Comparison of ENCODE assay signal across 22 mouse cellular contexts in genomic region chr12:107714846-107715245, GRCm38 (mm10).
DNase-seq lines count a peak whose midpoint lies in the region; ATAC-seq and TF ChIP-seq lines count a peak whose summit lies in the region.
"Had no signal": no experiment of that assay in that cellular context is flagged by ENCODE, and none has a peak within 500 bp of the region (broad histone marks: within the 10 kb centered on the region; RNA-seq: fewer than 3 reads in every experiment).

No protein-coding gene starts in this region.

- TF ChIP-seq CTCF in forebrain, postnatal 0 days (IDR thresholded peaks at IDR 0.05; ENCODE audit: low read depth) = no peak
- TF ChIP-seq CTCF in hindbrain, postnatal 0 days (IDR thresholded peaks at IDR 0.05; ENCODE audit: low read depth) = no peak
- TF ChIP-seq CTCF in brain, embryonic 14.5 days (IDR thresholded peaks at IDR 0.05; ENCODE audit: borderline replicate concordance, extremely low read depth, insufficient read depth, insufficient read length) = no peak

- no peak for TF ChIP-seq POLR2A in brain, embryonic 14.5 days (IDR thresholded peaks at IDR 0.05; ENCODE audit: borderline replicate concordance, extremely low read depth, insufficient read depth, insufficient read length, poor library complexity, severe bottlenecking)

- H3K36me3 ChIP-seq in forebrain, embryonic 14.5 days (ENCODE audit: control insufficient read depth, insufficient read depth, low read length) = no peaks in the 10 kb centered on the region
- H3K36me3 ChIP-seq in forebrain, postnatal 0 days (ENCODE audit: insufficient read depth) = no peaks in the 10 kb centered on the region
- H3K36me3 ChIP-seq in hindbrain, postnatal 0 days (ENCODE audit: insufficient read depth, low read length) = no peaks in the 10 kb centered on the region
- no peaks in the 10 kb centered on the region for H3K36me3 ChIP-seq in hindbrain, embryonic 14.5 days (replicated peaks; ENCODE audit: control insufficient read depth, insufficient read depth)
- no peaks in the 10 kb centered on the region for H3K36me3 ChIP-seq in intestine, embryonic 16.5 days (ENCODE audit: control insufficient read depth, insufficient read depth, low read length)
- H3K36me3 ChIP-seq: G1E had no signal

- H3K4me1 ChIP-seq in forebrain, embryonic 14.5 days (ENCODE audit: control insufficient read depth, insufficient read depth, low read length) = no peaks in the 10 kb centered on the region
- no peaks in the 10 kb centered on the region for H3K4me1 ChIP-seq in forebrain, postnatal 0 days (ENCODE audit: insufficient read depth)
- H3K4me1 ChIP-seq in hindbrain, postnatal 0 days (ENCODE audit: insufficient read depth, low read length) = no peaks in the 10 kb centered on the region
- peaks cover 5% of the 10 kb centered on the region; the same call in 1 of the 2 replicates for H3K4me1 ChIP-seq in hindbrain, embryonic 14.5 days (replicated peaks; ENCODE audit: control insufficient read depth, insufficient read depth, low read length)
- no peaks in the 10 kb centered on the region for H3K4me1 ChIP-seq in intestine, embryonic 16.5 days (ENCODE audit: control insufficient read depth, insufficient read depth, low read length)

- DNase-seq in forebrain, embryonic 14.5 days (ENCODE audit: low spot score) = peak; percentile 56
- DNase-seq in forebrain, postnatal 0 days = no peak
- DNase-seq in hindbrain, postnatal 0 days (ENCODE audit: low spot score) = peak; percentile 37
- DNase-seq in hindbrain, embryonic 14.5 days (ENCODE audit: low spot score) = no peak
- peak; percentile 60 for DNase-seq in brain, embryonic 14.5 days (ENCODE audit: low read depth)
- DNase-seq: adrenal gland, adult 2 months; adrenal gland, adult 8-10 months; adrenal gland, postnatal 10 days; adrenal gland, postnatal 14 days; adrenal gland, postnatal 25 days; adrenal gland, postnatal 36 days; B cell, adult 2 months; cerebellum, adult 11 months; cerebellum, adult 11-12 months; cerebellum, adult 18-20 months; cerebellum, adult 2 months had no signal

- no peak overlapping the region for H3K27ac ChIP-seq in forebrain, embryonic 14.5 days (ENCODE audit: low read depth, low read length)
- H3K27ac ChIP-seq in forebrain, postnatal 0 days (ENCODE audit: low read depth, low read length) = no peak overlapping the region
- H3K27ac ChIP-seq in hindbrain, postnatal 0 days = no peak overlapping the region
- H3K27ac ChIP-seq in hindbrain, embryonic 14.5 days = no peak overlapping the region
- H3K27ac ChIP-seq in intestine, embryonic 16.5 days (ENCODE audit: low read length) = no peak overlapping the region

- no peak overlapping the region for H3K9ac ChIP-seq in forebrain, embryonic 14.5 days (ENCODE audit: low read length)
- H3K9ac ChIP-seq in forebrain, postnatal 0 days = no peak overlapping the region
- H3K9ac ChIP-seq in hindbrain, postnatal 0 days (replicated peaks; ENCODE audit: low read length) = no peak overlapping the region
- H3K9ac ChIP-seq in hindbrain, embryonic 14.5 days = no peak overlapping the region
- H3K9ac ChIP-seq in intestine, embryonic 16.5 days (ENCODE audit: low read depth, low read length) = no peak overlapping the region

- H3K4me3 ChIP-seq in forebrain, embryonic 14.5 days (ENCODE audit: low read depth, low read length) = no peak overlapping the region
- H3K4me3 ChIP-seq in forebrain, postnatal 0 days (ENCODE audit: low read depth, low read length) = no peak overlapping the region
- H3K4me3 ChIP-seq in hindbrain, postnatal 0 days (ENCODE audit: low read length) = no peak overlapping the region
- no peak overlapping the region for H3K4me3 ChIP-seq in hindbrain, embryonic 14.5 days (replicated peaks; ENCODE audit: low read length)
- no peak overlapping the region for H3K4me3 ChIP-seq in intestine, embryonic 16.5 days (ENCODE audit: low read length)

- WGBS in forebrain, embryonic 14.5 days = 71% methylated on average over 2 of the region's 2 CpGs
- 68% methylated on average over 2 of the region's 2 CpGs for WGBS in forebrain, postnatal 0 days
- 76% methylated on average over 2 of the region's 2 CpGs for WGBS in hindbrain, postnatal 0 days
- 83% methylated on average over 2 of the region's 2 CpGs for WGBS in hindbrain, embryonic 14.5 days
- WGBS in intestine, embryonic 16.5 days = 86% methylated on average over 2 of the region's 2 CpGs

- H3K4me2 ChIP-seq in forebrain, embryonic 14.5 days (ENCODE audit: low read length) = no peak overlapping the region
- H3K4me2 ChIP-seq in forebrain, postnatal 0 days (ENCODE audit: low read depth) = no peak overlapping the region
- no peak overlapping the region for H3K4me2 ChIP-seq in hindbrain, postnatal 0 days (ENCODE audit: low read depth, low read length)
- H3K4me2 ChIP-seq in hindbrain, embryonic 14.5 days (replicated peaks) = no peak overlapping the region
- H3K4me2 ChIP-seq in intestine, embryonic 16.5 days (ENCODE audit: low read depth, low read length) = no peak overlapping the region

- ATAC-seq in forebrain, embryonic 14.5 days = no peak
- no peak for ATAC-seq in forebrain, postnatal 0 days
- ATAC-seq in hindbrain, postnatal 0 days = no peak
- ATAC-seq in hindbrain, embryonic 14.5 days (ENCODE audit: low FRiP score) = no peak
- ATAC-seq in intestine, embryonic 16.5 days = no peak
- ATAC-seq: activated CD4-positive, CD25-positive, alpha-beta regulatory T cell, adult 4 months; CD4-positive, CD25-positive, alpha-beta regulatory T cell, adult 4 months; Patski had no signal

- H3K27me3 ChIP-seq in forebrain, embryonic 14.5 days (replicated peaks; ENCODE audit: control insufficient read depth, insufficient read depth, low read length) = no peaks in the 10 kb centered on the region
- H3K27me3 ChIP-seq in forebrain, postnatal 0 days (ENCODE audit: insufficient read depth, low read length) = no peaks in the 10 kb centered on the region
- H3K27me3 ChIP-seq in hindbrain, postnatal 0 days (ENCODE audit: insufficient read depth, low read length) = no peaks in the 10 kb centered on the region
- no peaks in the 10 kb centered on the region for H3K27me3 ChIP-seq in hindbrain, embryonic 14.5 days (ENCODE audit: control insufficient read depth, insufficient read depth, low read length)
- no peaks in the 10 kb centered on the region for H3K27me3 ChIP-seq in intestine, embryonic 16.5 days (replicated peaks; ENCODE audit: control insufficient read depth, insufficient read depth, low read length)
- H3K27me3 ChIP-seq: CH12.LX, Patski had no signal

- H3K9me3 ChIP-seq in forebrain, embryonic 14.5 days (replicated peaks; ENCODE audit: control insufficient read depth, low read length) = no peaks in the 10 kb centered on the region
- no peaks in the 10 kb centered on the region for H3K9me3 ChIP-seq in forebrain, postnatal 0 days (ENCODE audit: low read length)
- H3K9me3 ChIP-seq in hindbrain, postnatal 0 days (ENCODE audit: low read length) = no peaks in the 10 kb centered on the region
- no peaks in the 10 kb centered on the region for H3K9me3 ChIP-seq in hindbrain, embryonic 14.5 days (ENCODE audit: control insufficient read depth, low read length)
- H3K9me3 ChIP-seq in intestine, embryonic 16.5 days (ENCODE audit: control insufficient read depth, low read length) = no peaks in the 10 kb centered on the region

Comparison
In these comparisons a context has a peak if more than half of its experiments do, and no peak if none do; other contexts are left out.
1. DNase-seq: peak in forebrain, embryonic 14.5 days (single experiment), hindbrain, postnatal 0 days (single experiment) and brain, embryonic 14.5 days (single experiment); none in forebrain, postnatal 0 days (single experiment) and hindbrain, embryonic 14.5 days (single experiment).